Mouse (Mus musculus) hindbrain, embryonic 12.5 days (tissue): ENCODE results near the gene Naa80. TPM values are rescaled to one million over a fixed set of nuclear protein-coding genes. Genes with fewer than 3 reads are reported as not detected.
"Not testable (repeated sequence)": the region's sequence is repeated elsewhere in the genome, so short reads cannot be mapped to it uniquely, and the experiment has no call there.

ENCODE experiments used
- ATAC-seq: fragments of 200-750 bp; cut with Nextera tagmentation; 2 replicates; pipeline ENCODE4 v1.8.0; 2017; ENCODE audit warnings: moderate TSS enrichment; ENCODE audit not compliant: low FRiP score
- H3K27ac ChIP-seq: fragments of 300-500 bp; sonication (generic); 2 replicates; pipeline ENCODE4 v1.5.1; 2016; ENCODE audit warnings: mild to moderate bottlenecking
- H3K27me3 ChIP-seq: fragments of 300-500 bp; sonication (generic); 2 replicates; pipeline ENCODE4 v1.6.1; 2016; ENCODE audit warnings: mild to moderate bottlenecking
- H3K36me3 ChIP-seq: fragments of 300-500 bp; sonication (generic); 2 replicates; pipeline ENCODE4 v1.6.1; 2016; ENCODE audit warnings: mild to moderate bottlenecking
- H3K4me1 ChIP-seq: fragments of 300-500 bp; sonication (generic); 2 replicates; pipeline ENCODE4 v1.6.1; 2016
- H3K4me2 ChIP-seq: fragments of 300-500 bp; sonication (generic); replicated peaks from 2 replicates; pipeline ENCODE4 v1.6.1; 2016; ENCODE audit warnings: mild to moderate bottlenecking
- H3K4me3 ChIP-seq: fragments of 300-500 bp; sonication (generic); 2 replicates; pipeline ENCODE4 v1.5.1; 2016; ENCODE audit warnings: mild to moderate bottlenecking
- H3K9ac ChIP-seq: fragments of 300-500 bp; sonication (generic); 2 replicates; pipeline ENCODE4 v1.6.1; 2016; ENCODE audit warnings: mild to moderate bottlenecking, moderate library complexity
- H3K9me3 ChIP-seq: fragments of 300-500 bp; sonication (generic); replicated peaks from 2 replicates; pipeline ENCODE4 v1.6.1; 2016; ENCODE audit warnings: mild to moderate bottlenecking
- WGBS: fragments of 180-500 bp; shearing (Covaris S2); methylation state at CpG from one replicate; pipeline ENCODE4 v1.1.7; 2016; 5-methylcytosine and 5-hydroxymethylcytosine counted together
- polyA plus RNA-seq: library from polyadenylated mRNA; unstranded; fragments of >200 nt; fragmentation: Nextera tagmentation; extraction: Ambion mirVana; gene quantifications from 2 replicates; pipeline ENCODE4 v1.2.1, GENCODE M21; 2016

Naa80 gene
- polyA plus RNA-seq, 1 experiment from 2014 or later = 13.5 TPM

- 5% methylated on average over 18 of the region's 18 CpGs for WGBS
- H3K27me3 ChIP-seq = no peaks in the 10 kb centered on the region
- peak within 1 kb of the TSS; percentile 95 for H3K9ac ChIP-seq
- H3K27ac ChIP-seq = peak within 1 kb of the TSS; percentile 87
- ATAC-seq = no peak
- H3K4me2 ChIP-seq = peak within 1 kb of the TSS; percentile 93
- no peaks in the 10 kb centered on the region for H3K9me3 ChIP-seq
- H3K4me3 ChIP-seq = peak within 1 kb of the TSS; percentile 81
- peaks cover 53% of the 10 kb centered on the region for H3K4me1 ChIP-seq
- H3K36me3 ChIP-seq = peaks cover 39% of the 10 kb centered on the region
Observed at GRCm38 (mm10) chr9:107567702-107568319, 10.9 kb upstream of the Naa80 start, which contains the start of gene Hyal2. Gene Hyal2 (plus strand): TSS chr9:107567945.

DNA sequence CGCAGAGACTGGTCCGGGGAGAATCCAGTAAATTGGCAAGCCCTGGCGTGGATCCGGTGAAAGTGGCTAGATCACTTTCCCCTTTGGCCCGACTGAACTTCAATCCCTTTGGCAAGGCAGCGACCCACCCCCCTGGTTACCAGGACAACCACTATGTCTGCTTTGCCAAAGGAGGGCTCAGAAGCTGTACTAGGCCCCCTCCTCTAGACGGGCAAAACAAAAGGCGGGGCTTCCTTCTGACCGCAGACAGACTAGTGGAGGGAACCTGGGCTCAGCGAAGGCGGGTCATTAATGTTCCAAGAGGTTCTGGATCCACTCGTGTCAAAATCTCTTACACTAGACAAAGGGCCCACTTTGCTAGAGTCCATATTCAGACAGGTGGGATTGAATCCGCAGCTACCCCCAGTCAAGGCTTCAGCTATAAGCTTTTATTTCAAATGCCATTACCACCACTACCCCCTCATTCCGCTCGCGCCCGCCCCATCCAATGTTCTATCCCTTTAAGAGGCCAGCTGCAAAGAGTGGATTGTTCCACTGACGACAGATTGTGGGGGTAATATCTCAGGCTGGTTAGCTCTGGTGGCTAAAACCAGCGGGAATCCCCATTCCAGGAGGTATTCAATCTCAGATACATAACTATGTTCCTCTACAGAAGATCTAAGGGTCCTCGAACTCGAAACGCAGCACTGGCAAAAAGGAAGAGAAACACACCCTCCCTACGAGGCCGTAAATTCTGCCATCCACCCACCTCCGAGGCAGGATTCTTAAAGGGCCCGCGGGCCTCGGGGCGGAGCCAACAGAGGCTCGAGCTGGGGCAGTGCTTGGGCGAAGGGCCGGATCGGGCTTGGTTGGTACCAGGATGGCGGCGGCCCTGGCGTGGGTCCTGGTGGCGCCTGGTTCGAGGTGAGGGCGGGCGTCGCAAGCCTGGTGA lies 10.1 kb upstream of the Naa80 start:
- WGBS = 1% methylated on average over 41 of the region's 41 CpGs
- H3K4me1 ChIP-seq = peaks cover 51% of the 10 kb centered on the region

GRCm38 (mm10) chr9:107569270-107569669 lies 9.4 kb upstream of the Naa80 start:
- peak overlapping the region; percentile 81 for H3K4me3 ChIP-seq
- H3K4me1 ChIP-seq = peaks cover 45% of the 10 kb centered on the region
- H3K4me2 ChIP-seq = peak overlapping the region; percentile 93
- ATAC-seq = peak; percentile 56
- H3K9me3 ChIP-seq = no peaks in the 10 kb centered on the region
- H3K9ac ChIP-seq = peak overlapping the region; percentile 95
- no peaks in the 10 kb centered on the region for H3K27me3 ChIP-seq
- peak overlapping the region; percentile 87 for H3K27ac ChIP-seq
- H3K36me3 ChIP-seq = peaks cover 48% of the 10 kb centered on the region
- under 1% methylated on average over 23 of the region's 23 CpGs for WGBS

More for the DNA sequence above, 10.1 kb upstream of the Naa80 start:
- Histone ChIP-seq H3K27me3 (no peaks in the 10 kb centered on the region), H3K4me3 (peak overlapping the region; percentile 81), H3K36me3 (peaks cover 47% of the 10 kb centered on the region), H3K4me2 (peak overlapping the region; percentile 93), H3K9me3 (no peaks in the 10 kb centered on the region), H3K9ac (peak overlapping the region; percentile 95), H3K27ac (peak overlapping the region; percentile 87)
- ATAC-seq = peak; percentile 88

DNA sequence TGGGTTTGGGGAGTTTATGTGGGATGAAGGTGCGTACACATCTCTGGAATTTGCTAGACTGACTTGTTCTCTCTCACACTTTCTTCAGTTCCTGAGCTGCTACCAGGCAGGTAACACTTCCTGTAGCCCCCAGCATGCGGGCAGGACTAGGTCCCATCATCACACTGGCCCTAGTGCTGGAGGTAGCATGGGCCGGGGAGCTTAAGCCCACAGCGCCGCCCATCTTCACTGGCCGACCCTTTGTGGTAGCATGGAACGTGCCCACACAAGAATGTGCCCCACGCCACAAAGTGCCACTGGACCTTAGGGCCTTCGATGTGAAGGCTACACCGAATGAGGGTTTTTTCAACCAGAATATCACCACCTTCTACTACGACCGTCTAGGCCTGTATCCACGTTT lies 8.7 kb upstream of the Naa80 start:
- peak overlapping the region; percentile 87 for H3K27ac ChIP-seq
- H3K4me3 ChIP-seq = peak overlapping the region; percentile 81
- H3K36me3 ChIP-seq = peaks cover 46% of the 10 kb centered on the region
- H3K4me2 ChIP-seq = peak overlapping the region; percentile 93
- peaks cover 43% of the 10 kb centered on the region for H3K4me1 ChIP-seq
- 54% methylated on average over 13 of the region's 13 CpGs for WGBS
- no peaks in the 10 kb centered on the region for H3K27me3 ChIP-seq
- no peak for ATAC-seq
- H3K9ac ChIP-seq = peak overlapping the region; percentile 95
- H3K9me3 ChIP-seq = no peaks in the 10 kb centered on the region

DNA sequence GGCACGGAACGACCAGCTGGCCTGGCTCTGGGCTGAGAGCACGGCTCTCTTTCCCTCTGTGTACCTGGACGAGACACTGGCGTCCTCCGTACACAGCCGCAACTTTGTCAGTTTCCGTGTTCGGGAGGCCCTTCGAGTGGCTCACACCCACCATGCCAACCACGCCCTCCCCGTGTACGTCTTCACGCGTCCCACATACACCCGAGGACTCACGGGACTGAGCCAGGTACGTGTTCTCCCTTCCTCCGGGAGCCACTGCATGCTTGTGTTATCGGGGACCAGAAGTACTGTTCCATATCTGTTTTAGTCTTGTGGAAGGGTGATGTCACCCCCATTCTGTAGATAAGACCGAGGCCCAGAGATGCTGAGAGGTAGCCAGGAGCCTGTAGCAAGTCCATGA lies 7.8 kb upstream of the Naa80 start:
- no peaks in the 10 kb centered on the region for H3K9me3 ChIP-seq
- WGBS = 91% methylated on average over 21 of the region's 21 CpGs
- peaks cover 43% of the 10 kb centered on the region for H3K4me1 ChIP-seq
- H3K4me3 ChIP-seq = peak overlapping the region; percentile 81
- peaks cover 42% of the 10 kb centered on the region for H3K36me3 ChIP-seq
- no peaks in the 10 kb centered on the region for H3K27me3 ChIP-seq
- no peak for ATAC-seq
- H3K4me2 ChIP-seq = peak overlapping the region; percentile 93
- H3K27ac ChIP-seq = no peak overlapping the region
- H3K9ac ChIP-seq = peak overlapping the region; percentile 95; the same call in 1 of the 2 replicates

GRCm38 (mm10) chr9:107571534-107572326 lies 7.0 kb upstream of the Naa80 start:
- Histone ChIP-seq H3K9ac (0 out of 2 replicates have a peak overlapping the region, but pooled peaks have one; percentile 13), H3K36me3 (peaks cover 42% of the 10 kb centered on the region), H3K9me3 (no peaks in the 10 kb centered on the region), H3K4me3 (peak overlapping the region; percentile 81; the same call in 1 of the 2 replicates), H3K4me1 (peaks cover 47% of the 10 kb centered on the region), H3K27me3 (no peaks in the 10 kb centered on the region), H3K27ac (no peak overlapping the region), H3K4me2 (peak overlapping the region; percentile 93)
- WGBS = 94% methylated on average over 22 of the region's 22 CpGs
- ATAC-seq = no peak

DNA sequence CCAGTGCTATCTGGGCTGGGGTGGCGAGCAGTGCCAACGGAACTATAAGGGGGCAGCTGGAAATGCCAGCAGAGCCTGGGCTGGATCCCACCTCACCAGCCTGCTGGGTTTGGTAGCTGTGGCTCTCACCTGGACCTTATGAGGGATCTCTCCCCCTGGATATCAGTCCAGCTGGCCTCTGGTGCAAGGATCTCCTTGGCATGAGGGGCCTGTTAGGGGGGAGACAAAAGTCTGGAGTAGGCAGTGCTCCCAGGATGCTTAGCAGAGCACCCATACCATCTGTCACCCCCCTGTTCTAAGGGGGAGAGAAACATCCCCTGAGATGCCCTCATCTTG lies 6.4 kb upstream of the Naa80 start:
- Histone ChIP-seq H3K36me3 (peaks cover 42% of the 10 kb centered on the region), H3K9me3 (no peaks in the 10 kb centered on the region), H3K4me3 (no peak overlapping the region), H3K4me2 (no peak overlapping the region), H3K27ac (no peak overlapping the region), H3K27me3 (no peaks in the 10 kb centered on the region), H3K9ac (no peak overlapping the region), H3K4me1 (peaks cover 49% of the 10 kb centered on the region)
- ATAC-seq = no peak
- WGBS = 97% methylated on average over 2 of the region's 2 CpGs

GRCm38 (mm10) chr9:107573774-107574173 lies 4.9 kb upstream of the Naa80 start:
- WGBS = 81% methylated on average over 6 of the region's 6 CpGs
- not testable (repeated sequence) for ATAC-seq

DNA sequence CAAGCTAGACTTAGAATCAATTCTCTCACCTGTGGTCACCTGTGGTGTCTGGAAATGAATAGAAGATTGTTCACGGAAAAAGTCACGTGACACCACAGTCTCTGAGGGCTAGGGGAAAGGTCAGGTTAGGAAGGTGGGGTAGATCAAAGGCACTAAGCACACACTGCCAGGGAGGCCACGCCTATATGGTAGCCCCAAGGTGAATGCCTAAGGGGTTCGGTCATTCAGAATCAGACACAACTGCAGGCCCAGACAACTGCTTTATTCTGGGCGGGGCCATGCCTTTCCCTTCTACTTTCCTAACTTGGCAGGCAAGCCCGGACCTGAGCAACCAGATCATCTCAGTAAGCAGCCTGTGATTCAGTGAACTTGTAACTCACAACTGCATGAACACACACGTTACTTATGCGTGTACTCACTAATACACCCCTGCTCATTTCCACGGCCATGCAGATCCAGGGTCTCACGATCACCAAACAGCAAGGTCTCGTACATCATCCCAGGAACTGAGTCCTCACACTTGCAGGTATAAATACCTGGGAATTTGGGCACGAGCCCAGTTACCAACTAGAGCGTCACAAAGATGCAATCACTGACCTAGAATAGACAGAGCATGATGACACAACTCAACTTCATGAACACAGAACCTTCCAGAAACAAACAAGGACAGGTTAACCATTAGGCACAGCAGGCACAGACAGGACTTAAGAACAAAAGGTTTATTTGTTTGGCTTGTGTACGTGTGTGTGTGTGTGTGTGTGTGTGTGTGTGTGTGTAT lies 2.9 kb upstream of the Naa80 start:
- no peak overlapping the region for H3K4me2 ChIP-seq
- peak overlapping the region; percentile 14; the same call in 1 of the 2 replicates for H3K27ac ChIP-seq
- H3K36me3 ChIP-seq = peaks cover 36% of the 10 kb centered on the region
- no peaks in the 10 kb centered on the region for H3K27me3 ChIP-seq
- 81% methylated on average over 14 of the region's 14 CpGs for WGBS
- no peak overlapping the region for H3K4me3 ChIP-seq
- H3K9ac ChIP-seq = no peak overlapping the region
- ATAC-seq = no peak
- H3K9me3 ChIP-seq = no peaks in the 10 kb centered on the region
- peaks cover 40% of the 10 kb centered on the region for H3K4me1 ChIP-seq

More at GRCm38 (mm10) chr9:107573774-107574173, 4.9 kb upstream of the Naa80 start:
- H3K9ac ChIP-seq, H3K4me3 ChIP-seq, H3K27ac ChIP-seq, H3K9me3 ChIP-seq, H3K27me3 ChIP-seq, H3K4me2 ChIP-seq: not testable (repeated sequence)
- peaks cover 41% of the 10 kb centered on the region for H3K4me1 ChIP-seq
- H3K36me3 ChIP-seq = peaks cover 42% of the 10 kb centered on the region

DNA sequence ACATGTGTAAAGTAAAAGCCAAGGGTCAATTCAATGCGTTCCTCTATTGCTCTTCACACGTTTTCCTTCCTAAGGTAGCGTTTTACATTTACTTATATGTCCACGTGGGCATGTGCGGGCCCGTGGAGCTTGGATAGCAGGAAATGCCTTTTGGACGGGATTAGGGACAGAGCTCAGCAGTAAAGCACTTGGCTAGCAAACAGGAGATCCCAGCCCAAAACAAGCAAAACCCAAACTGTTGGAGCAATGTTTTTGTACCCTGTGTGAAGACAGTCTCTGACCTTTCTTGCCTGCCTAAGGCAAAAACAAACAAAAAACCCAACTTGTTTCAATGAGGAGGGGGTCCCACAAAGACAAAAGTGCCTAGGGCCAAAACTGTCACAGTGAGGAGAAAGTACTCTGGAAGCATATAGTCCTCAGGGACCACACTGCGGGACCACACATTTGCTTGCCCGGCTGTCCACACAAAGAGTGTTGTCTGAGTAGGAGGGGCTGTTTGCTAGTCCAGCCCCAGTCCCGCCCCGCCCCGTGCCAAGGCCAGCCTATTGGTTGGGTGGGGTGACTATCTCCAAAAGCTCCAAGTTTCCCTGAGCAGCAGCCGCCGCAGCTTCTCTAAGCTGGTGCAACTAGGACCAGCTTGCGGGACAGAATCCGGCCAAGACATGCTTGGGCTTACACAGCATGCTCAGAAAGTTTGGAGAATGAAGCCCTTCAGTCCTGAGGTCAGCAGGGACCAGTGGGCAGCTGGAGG lies 2.2 kb upstream of the Naa80 start, which contains the start of gene Hyal1:
Gene Hyal1, plus strand, starts transcription at position 571 of the 751 bp plus-strand sequence.
- peak; percentile 50; the same call in 1 of the 2 replicates for ATAC-seq
- H3K4me1 ChIP-seq = peaks cover 39% of the 10 kb centered on the region
- 27% methylated on average over 16 of the region's 16 CpGs for WGBS
- no peaks in the 10 kb centered on the region for H3K9me3 ChIP-seq
- H3K27ac ChIP-seq = peak within 1 kb of the TSS; percentile 14; the same call in 1 of the 2 replicates
- peaks cover 28% of the 10 kb centered on the region for H3K36me3 ChIP-seq
- H3K4me3 ChIP-seq = peak within 1 kb of the TSS; percentile 22
- peak within 1 kb of the TSS; percentile 46 for H3K4me2 ChIP-seq
- H3K27me3 ChIP-seq = no peaks in the 10 kb centered on the region
- H3K9ac ChIP-seq = peak within 1 kb of the TSS; percentile 49

- Histone ChIP-seq H3K4me3 (no peak overlapping the region), H3K27ac (no peak overlapping the region), H3K4me2 (no peak overlapping the region), H3K27me3 (no peaks in the 10 kb centered on the region), H3K9ac (no peak overlapping the region), H3K4me1 (peaks cover 35% of the 10 kb centered on the region), H3K9me3 (no peaks in the 10 kb centered on the region), H3K36me3 (peaks cover 15% of the 10 kb centered on the region)
- ATAC-seq = no peak
- 94% methylated on average over 10 of the region's 10 CpGs for WGBS
Observed at GRCm38 (mm10) chr9:107577871-107578270, 816 bp upstream of the Naa80 start.
